Mouse (Mus musculus): Measurements from ENCODE around the gene B4galt5. TPM values are rescaled to one million over a fixed set of nuclear protein-coding genes. Genes with fewer than 3 reads are reported as not detected.
A peak's percentile ranks its signal among the peaks of the same experiment; 100 is the strongest.

Gene B4galt5
- total and polyA plus RNA-seq, 3 experiments, result 4.6 to 34.4 (median 6.5) TPM

DNA sequence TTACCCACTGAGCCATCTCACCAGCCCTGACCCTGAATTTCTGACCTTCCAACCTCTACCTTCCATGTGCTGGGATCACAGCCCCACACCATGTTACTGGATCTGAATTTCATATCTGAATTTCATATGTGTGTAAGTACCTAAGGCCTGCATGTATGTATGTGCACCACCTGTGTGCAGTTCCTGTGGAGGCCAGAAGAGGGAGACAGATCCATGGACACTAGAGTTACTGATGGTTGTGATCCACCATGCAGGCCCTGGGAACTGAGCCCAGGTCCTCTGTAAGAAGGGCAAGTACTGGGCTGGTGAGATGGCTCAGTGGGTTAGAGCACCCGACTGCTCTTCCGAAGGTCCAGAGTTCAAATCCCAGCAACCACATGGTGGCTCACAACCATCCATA is 16.1 kb upstream of the B4galt5 start:
- peaks cover 0 to 10% of the 10 kb centered on the region in 2 experiments; a peak in 2 of 4 replicates for H3K4me1 ChIP-seq (ENCODE audit: control insufficient read depth in 1 of 2, insufficient read depth in 2 of 2, low read length in 2 of 2)
- H3K9ac ChIP-seq (ENCODE audit: control insufficient read depth, low read depth, low read length, poor library complexity, severe bottlenecking), result no peak overlapping the region
- peak; percentile 33 for DNase-seq (ENCODE audit: low read depth, low spot score)
- H3K27ac ChIP-seq (ENCODE audit: control insufficient read depth, low read depth, low read length), result no peak overlapping the region
- TF ChIP-seq CTCF (IDR thresholded peaks at IDR 0.05 in 2 of 3, conservative IDR thresholded peaks at IDR 0.05 in 1 of 3; ENCODE audit: control insufficient read depth in 1 of 3, insufficient read depth in 1 of 3, low read depth in 2 of 3, low read length in 3 of 3, poor library complexity in 1 of 3, severe bottlenecking in 1 of 3), result peak; percentile 32 to 35 (median 32); a peak in 5 of 6 replicates
- peak; percentile 10; the same call in 1 of the 2 replicates for TF ChIP-seq SMC3 (IDR thresholded peaks at IDR 0.05; ENCODE audit: low read depth, low read length)
- TF ChIP-seq POLR2AphosphoS5 (IDR thresholded peaks at IDR 0.05; ENCODE audit: borderline replicate concordance, low read depth, low read length), result no peak
- H3K27me3 ChIP-seq (ENCODE audit: control insufficient read depth in 1 of 2, insufficient read depth in 2 of 2, low read length in 2 of 2), result no peaks in the 10 kb centered on the region
- no peaks in the 10 kb centered on the region; the same call in 1 of the 2 replicates for H3K79me2 ChIP-seq (ENCODE audit: control insufficient read depth, insufficient read depth, low read length, poor library complexity)
- H3K4me3 ChIP-seq (ENCODE audit: control insufficient read depth in 1 of 2, insufficient read depth in 1 of 2, low read depth in 2 of 2, low read length in 2 of 2), result no peak overlapping the region
- H3K9me3 ChIP-seq (replicated peaks; ENCODE audit: insufficient read depth, low read length), result no peaks in the 10 kb centered on the region
- peaks cover 0 to 3% of the 10 kb centered on the region in 2 experiments; a peak in 1 of 4 replicates for H3K36me3 ChIP-seq (ENCODE audit: control insufficient read depth in 1 of 2, insufficient read depth in 2 of 2, low read length in 2 of 2)

GRCm38 (mm10) chr2:167363272-167364045 is 14.5 kb upstream of the B4galt5 start:
- H3K4me3 ChIP-seq (ENCODE audit: control insufficient read depth in 1 of 2, insufficient read depth in 1 of 2, low read depth in 2 of 2, low read length in 2 of 2), result no peak overlapping the region
- no peaks in the 10 kb centered on the region for H3K79me2 ChIP-seq (ENCODE audit: control insufficient read depth, insufficient read depth, low read length, poor library complexity)
- no peaks in the 10 kb centered on the region; a peak in 1 of 4 replicates for H3K4me1 ChIP-seq (ENCODE audit: control insufficient read depth in 1 of 2, insufficient read depth in 2 of 2, low read length in 2 of 2)
- H3K27ac ChIP-seq (ENCODE audit: control insufficient read depth, low read depth, low read length), result no peak overlapping the region
- H3K27me3 ChIP-seq (ENCODE audit: control insufficient read depth in 1 of 2, insufficient read depth in 2 of 2, low read length in 2 of 2), result no peaks in the 10 kb centered on the region
- TF ChIP-seq TAL1 (IDR thresholded peaks at IDR 0.05; ENCODE audit: low read length), result no peak
- no peak for TF ChIP-seq NELFE (IDR thresholded peaks at IDR 0.05; ENCODE audit: low read depth, low read length)
- TF ChIP-seq TBP (IDR thresholded peaks at IDR 0.05; ENCODE audit: low read depth, low read length), result no peak
- TF ChIP-seq HCFC1 (IDR thresholded peaks at IDR 0.05; ENCODE audit: low read depth, low read length), result no peak
- TF ChIP-seq UBTF (IDR thresholded peaks at IDR 0.05; ENCODE audit: borderline replicate concordance, insufficient read depth, low read depth, low read length), result no peak
- no peak for TF ChIP-seq ZC3H11A (IDR thresholded peaks at IDR 0.05; ENCODE audit: low read depth, low read length)
- no peak for TF ChIP-seq GABPA (IDR thresholded peaks at IDR 0.05; ENCODE audit: low read depth, low read length)
- TF ChIP-seq NRF1 (IDR thresholded peaks at IDR 0.05; ENCODE audit: insufficient read depth, low read depth, low read length, poor library complexity, severe bottlenecking), result no peak
- TF ChIP-seq USF1 (IDR thresholded peaks at IDR 0.05; ENCODE audit: low read depth, low read length), result no peak
- no peak for TF ChIP-seq POLR2A (IDR thresholded peaks at IDR 0.05; ENCODE audit: control insufficient read depth in 1 of 2, insufficient read depth in 1 of 2, low read depth in 1 of 2, low read length in 2 of 2, poor library complexity in 1 of 2)
- no peak for TF ChIP-seq ZNF384 (IDR thresholded peaks at IDR 0.05; ENCODE audit: low read depth, low read length)
- TF ChIP-seq SMC3 (IDR thresholded peaks at IDR 0.05; ENCODE audit: low read depth, low read length), result no peak
- DNase-seq (ENCODE audit: low read depth, low spot score), result no peak
- no peak overlapping the region for H3K9ac ChIP-seq (ENCODE audit: control insufficient read depth, low read depth, low read length, poor library complexity, severe bottlenecking)
- no peaks in the 10 kb centered on the region for H3K9me3 ChIP-seq (replicated peaks; ENCODE audit: insufficient read depth, low read length)
- no peaks in the 10 kb centered on the region for H3K36me3 ChIP-seq (ENCODE audit: control insufficient read depth in 1 of 2, insufficient read depth in 2 of 2, low read length in 2 of 2)
